Mouse (Mus musculus) forebrain, embryonic 13.5 days (tissue): ENCODE results near the gene Hmgcll1. TPM values are rescaled to one million over a fixed set of nuclear protein-coding genes. Genes with fewer than 3 reads are reported as not detected.

Experiments used
- ATAC-seq: fragments of 200-750 bp; cut with Nextera tagmentation; 2 replicates; pipeline ENCODE4 v1.8.0; 2017
- H3K27ac ChIP-seq: fragments of 300-500 bp; sonication (generic); 2 replicates; pipeline ENCODE4 v1.5.1; 2015; ENCODE audit warnings: inconsistent platforms, mild to moderate bottlenecking, moderate library complexity
- H3K27me3 ChIP-seq: fragments of 300-500 bp; sonication (generic); 2 replicates; pipeline ENCODE4 v1.6.1; 2015; ENCODE audit warnings: mild to moderate bottlenecking, inconsistent platforms
- H3K36me3 ChIP-seq: fragments of 300-500 bp; sonication (generic); 2 replicates; pipeline ENCODE4 v1.6.1; 2015; ENCODE audit warnings: mild to moderate bottlenecking, inconsistent platforms; ENCODE audit not compliant: poor library complexity, severe bottlenecking
- H3K4me1 ChIP-seq: fragments of 300-500 bp; sonication (generic); 2 replicates; pipeline ENCODE4 v1.6.1; 2015; ENCODE audit warnings: inconsistent platforms
- H3K4me2 ChIP-seq: fragments of 300-500 bp; sonication (generic); 2 replicates; pipeline ENCODE4 v1.6.1; 2015; ENCODE audit warnings: inconsistent platforms, mild to moderate bottlenecking, moderate library complexity
- H3K4me3 ChIP-seq: fragments of 300-500 bp; sonication (generic); 2 replicates; pipeline ENCODE4 v1.5.1; 2015; ENCODE audit warnings: mild to moderate bottlenecking, inconsistent platforms
- H3K9ac ChIP-seq: fragments of 300-500 bp; sonication (generic); 2 replicates; pipeline ENCODE4 v1.6.1; 2015; ENCODE audit warnings: mild to moderate bottlenecking, inconsistent platforms
- H3K9me3 ChIP-seq: fragments of 300-500 bp; sonication (generic); replicated peaks from 2 replicates; pipeline ENCODE4 v1.6.1; 2016; ENCODE audit warnings: inconsistent platforms
- WGBS: fragments of 180-500 bp; shearing (Covaris S2); methylation state at CpG from one replicate; pipeline ENCODE4 v1.1.7; 2015; 5-methylcytosine and 5-hydroxymethylcytosine counted together
- polyA plus RNA-seq: library from polyadenylated mRNA; unstranded; fragments of >200 nt; fragmentation: Nextera tagmentation; extraction: Ambion mirVana; gene quantifications from 2 replicates; pipeline ENCODE4 v1.2.1, GENCODE M21; 2015

The Hmgcll1 gene
- polyA plus RNA-seq, 1 experiment from 2014 or later, result 11.6 TPM

DNA sequence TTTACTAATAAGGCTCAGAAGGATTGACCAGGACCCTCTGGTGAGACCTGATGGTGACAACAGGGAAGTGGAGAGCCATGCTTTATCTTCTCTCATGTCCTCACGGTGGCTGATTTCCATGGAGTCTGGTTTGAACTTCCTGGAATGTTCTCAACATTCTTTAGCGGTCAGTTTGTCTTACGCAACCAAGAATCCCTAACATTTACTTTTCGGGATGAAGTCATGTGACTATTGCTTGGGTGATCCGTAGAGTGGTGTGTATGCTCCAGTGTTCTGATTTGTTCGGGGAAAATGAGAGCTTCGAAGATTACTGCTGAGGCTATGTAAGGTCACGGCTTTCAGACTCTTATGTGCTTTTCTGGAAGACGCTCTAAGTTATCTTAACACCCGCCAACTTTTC is 1.9 kb downstream of the Hmgcll1 start:
- ATAC-seq, result no peak
- H3K36me3 ChIP-seq, result no peaks in the 10 kb centered on the region
- no peak overlapping the region for H3K27ac ChIP-seq
- H3K4me3 ChIP-seq, result no peak overlapping the region
- H3K9ac ChIP-seq, result no peak overlapping the region
- no peaks in the 10 kb centered on the region for H3K27me3 ChIP-seq
- WGBS, result 95% methylated on average over 10 of the region's 10 CpGs
- no peak overlapping the region for H3K4me2 ChIP-seq
- peaks cover 15% of the 10 kb centered on the region for H3K4me1 ChIP-seq
- H3K9me3 ChIP-seq, result no peaks in the 10 kb centered on the region

- peaks cover 5% of the 10 kb centered on the region; the same call in 1 of the 2 replicates for H3K4me1 ChIP-seq
- no peak for ATAC-seq
- H3K9ac ChIP-seq, result no peak overlapping the region
- no peaks in the 10 kb centered on the region for H3K36me3 ChIP-seq
- no peaks in the 10 kb centered on the region for H3K27me3 ChIP-seq
- no peak overlapping the region for H3K27ac ChIP-seq
- H3K9me3 ChIP-seq, result no peaks in the 10 kb centered on the region
- no peak overlapping the region for H3K4me3 ChIP-seq
- whole genome bisulfite sequencing, result 40% methylated on average over 5 of the region's 5 CpGs
- H3K4me2 ChIP-seq, result no peak overlapping the region
Observed at GRCm38 (mm10) chr9:76023551-76023973, 8.9 kb downstream of the Hmgcll1 start.

DNA sequence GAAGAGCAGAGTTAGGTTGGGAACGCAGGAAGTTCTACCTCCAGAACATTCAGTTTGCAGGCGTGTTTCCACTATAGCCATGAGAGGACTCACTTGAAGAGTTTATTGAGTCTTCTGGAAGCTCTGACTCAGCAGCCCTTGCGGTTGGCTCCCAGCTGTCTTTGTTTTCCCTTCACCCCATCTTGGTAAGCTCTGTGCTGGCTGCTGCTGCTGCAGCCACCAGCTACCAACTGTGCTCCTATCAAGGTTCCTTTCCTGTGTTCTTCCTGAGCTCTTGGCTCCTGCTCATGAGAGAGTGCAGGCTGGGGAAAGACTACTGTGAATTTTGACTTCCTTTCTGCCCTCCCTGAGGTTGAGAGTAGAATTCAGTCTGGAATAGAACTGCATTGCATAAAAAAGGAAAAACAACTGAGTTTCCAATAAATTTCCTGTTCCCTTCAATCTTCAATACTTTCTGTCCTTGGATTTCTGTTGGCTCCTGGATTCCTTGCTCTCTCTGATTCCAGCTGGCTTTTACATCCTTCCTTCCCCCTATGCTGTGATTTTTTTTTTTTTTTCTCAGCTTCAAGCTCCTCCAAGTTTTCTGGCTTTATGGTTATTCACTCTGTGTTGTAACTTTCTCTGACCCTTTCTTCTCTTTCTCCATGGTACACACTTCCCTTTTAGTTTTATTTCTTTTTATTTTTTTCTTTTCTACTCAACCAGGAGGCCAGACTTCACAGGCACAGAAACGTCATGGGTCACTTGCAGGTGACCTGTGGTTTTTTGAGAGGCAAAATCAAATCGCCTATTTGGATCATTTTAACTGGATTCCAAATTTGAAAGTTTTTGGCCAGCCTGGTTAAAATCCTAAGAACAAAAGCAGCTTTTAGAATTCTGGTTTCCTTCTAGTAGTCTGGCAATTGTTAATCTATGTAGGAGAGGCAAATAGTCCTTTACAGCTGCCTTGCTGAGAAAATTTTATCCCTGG is 9.9 kb downstream of the Hmgcll1 start:
- ATAC-seq, result no peak
- no peak overlapping the region for H3K9ac ChIP-seq
- H3K27me3 ChIP-seq, result no peaks in the 10 kb centered on the region
- H3K4me2 ChIP-seq, result no peak overlapping the region
- no peaks in the 10 kb centered on the region for H3K36me3 ChIP-seq
- H3K27ac ChIP-seq, result no peak overlapping the region
- WGBS, result 46% methylated on average over 5 of the region's 5 CpGs
- H3K9me3 ChIP-seq, result no peaks in the 10 kb centered on the region
- peaks cover 5% of the 10 kb centered on the region; the same call in 1 of the 2 replicates for H3K4me1 ChIP-seq
- H3K4me3 ChIP-seq, result no peak overlapping the region

DNA sequence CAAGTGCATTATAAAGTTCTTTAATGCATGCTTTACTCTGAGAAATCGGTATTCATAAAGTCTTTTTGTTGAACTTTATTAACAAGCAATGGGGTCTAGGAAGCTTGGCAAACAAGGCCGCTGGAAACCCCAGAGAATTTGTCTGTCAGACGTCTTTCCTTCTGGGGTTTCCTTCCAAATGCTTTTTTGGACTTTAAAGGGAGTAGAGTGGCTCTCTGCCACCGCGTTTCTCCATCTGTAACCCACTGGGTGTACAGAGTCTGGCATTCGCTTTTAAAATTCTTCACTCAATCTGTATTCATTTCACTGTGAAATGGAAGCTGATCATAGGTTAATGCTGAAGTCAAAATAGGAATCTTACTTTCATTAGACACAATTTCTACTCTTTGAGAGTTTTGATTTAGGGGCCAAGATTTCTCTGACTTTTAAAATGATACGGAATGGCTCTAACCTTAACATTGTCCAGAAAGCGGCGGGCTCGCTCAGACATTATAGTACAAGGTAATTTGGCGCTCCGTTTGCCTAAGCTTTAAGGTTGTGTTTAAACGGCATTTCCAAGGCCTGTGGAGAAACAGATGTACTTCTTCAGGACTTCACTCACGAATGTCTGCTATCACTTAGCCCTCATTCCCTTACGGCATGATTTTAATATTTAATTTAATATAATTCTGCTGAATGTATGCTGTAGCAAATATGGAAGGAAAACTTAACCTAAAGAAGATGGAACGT is 15.0 kb downstream of the Hmgcll1 start:
- Histone ChIP-seq H3K27me3 (no peaks in the 10 kb centered on the region), H3K4me1 (no peaks in the 10 kb centered on the region), H3K9me3 (no peaks in the 10 kb centered on the region), H3K36me3 (no peaks in the 10 kb centered on the region), H3K9ac (no peak overlapping the region), H3K4me3 (no peak overlapping the region), H3K27ac (no peak overlapping the region), H3K4me2 (no peak overlapping the region)
- no peak for ATAC-seq
- 89% methylated on average over 16 of the region's 16 CpGs for WGBS

DNA sequence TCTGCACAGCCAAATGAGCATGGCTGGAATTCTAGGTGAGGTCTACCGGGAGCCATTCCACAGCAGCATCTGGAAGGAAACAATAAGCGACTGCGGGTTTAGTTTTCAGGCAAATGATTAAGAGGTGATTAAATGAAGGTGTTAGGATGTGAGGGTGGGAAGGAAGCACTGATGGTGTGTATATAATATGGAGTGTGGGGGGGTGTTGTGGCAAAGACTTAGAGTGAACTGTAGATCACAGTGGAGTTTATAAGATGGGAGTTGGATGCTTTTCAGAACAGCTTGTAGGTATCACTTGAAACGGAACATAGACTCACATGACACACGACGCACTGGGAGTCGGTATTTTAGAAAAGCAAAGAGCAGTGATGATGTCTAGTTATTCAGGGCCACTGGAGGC is 20.4 kb downstream of the Hmgcll1 start:
- H3K27me3 ChIP-seq, result no peaks in the 10 kb centered on the region
- 53% methylated on average over 7 of the region's 7 CpGs for WGBS
- H3K4me1 ChIP-seq, result peaks cover 10% of the 10 kb centered on the region
- no peak overlapping the region for H3K4me3 ChIP-seq
- no peak for ATAC-seq
- no peak overlapping the region for H3K27ac ChIP-seq
- H3K36me3 ChIP-seq, result no peaks in the 10 kb centered on the region
- no peaks in the 10 kb centered on the region for H3K9me3 ChIP-seq
- H3K9ac ChIP-seq, result no peak overlapping the region
- no peak overlapping the region for H3K4me2 ChIP-seq

DNA sequence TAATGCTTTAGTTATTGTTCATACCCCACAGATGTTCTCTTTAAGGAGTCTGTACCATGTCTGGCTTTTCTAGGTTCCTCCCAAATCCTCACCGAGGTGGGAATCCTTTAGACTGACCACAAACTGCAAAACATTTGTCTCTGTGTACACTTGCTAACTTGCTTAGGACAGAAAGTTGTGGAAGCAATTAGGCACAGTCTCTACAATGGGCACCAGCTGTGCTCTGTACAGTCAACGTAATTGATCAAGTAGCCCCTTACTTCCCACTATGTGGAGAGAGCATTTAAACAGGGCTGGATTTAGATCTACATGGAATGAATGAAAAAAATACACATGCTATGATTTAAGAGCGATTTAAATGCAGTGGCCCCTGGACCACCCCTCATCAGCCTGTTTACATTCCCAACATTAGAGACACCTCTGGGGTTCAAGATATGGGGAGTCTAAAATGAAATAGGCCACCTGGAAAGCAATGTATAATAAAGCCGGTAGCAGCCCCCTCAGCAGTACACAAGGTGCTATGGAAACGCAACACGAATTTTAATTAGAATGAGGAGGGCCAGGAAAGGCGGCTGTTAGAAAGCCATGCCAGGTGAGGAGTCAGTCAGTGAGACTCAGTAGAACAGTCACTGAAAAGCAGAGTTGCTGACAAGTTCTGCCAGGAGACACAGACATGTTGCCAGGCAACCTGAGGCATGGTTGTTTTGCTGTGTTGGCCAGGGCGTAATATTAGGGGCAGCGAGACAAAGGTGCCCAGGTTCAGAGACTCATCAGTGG is 23.9 kb downstream of the Hmgcll1 start:
- peak; percentile 50 for ATAC-seq
- Histone ChIP-seq H3K4me3 (no peak overlapping the region), H3K4me2 (no peak overlapping the region), H3K9me3 (no peaks in the 10 kb centered on the region), H3K27ac (no peak overlapping the region), H3K27me3 (no peaks in the 10 kb centered on the region), H3K9ac (no peak overlapping the region), H3K36me3 (no peaks in the 10 kb centered on the region), H3K4me1 (peaks cover 18% of the 10 kb centered on the region)
- WGBS, result 44% methylated on average over 9 of the region's 9 CpGs

DNA sequence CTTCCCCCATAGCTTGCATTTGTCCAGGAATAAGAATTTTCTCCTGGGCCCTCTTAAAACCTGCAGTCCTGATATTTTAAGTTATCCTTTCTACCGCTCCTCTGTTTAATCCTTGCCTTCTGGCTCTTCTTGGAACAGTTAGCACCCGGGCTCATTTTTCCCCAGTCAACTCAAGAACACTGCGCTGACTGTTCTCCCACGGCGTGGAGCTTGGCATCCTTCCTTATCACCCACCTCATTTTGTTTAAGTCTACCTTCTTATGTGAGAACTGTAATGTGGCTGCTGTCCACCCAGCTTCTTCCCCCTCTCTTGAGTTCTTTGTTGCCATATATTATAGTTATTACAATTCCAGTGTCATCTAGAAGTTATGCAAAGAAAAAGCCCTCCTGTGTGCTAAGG is 25.1 kb downstream of the Hmgcll1 start:
- H3K9me3 ChIP-seq, result no peaks in the 10 kb centered on the region
- H3K27ac ChIP-seq, result no peak overlapping the region
- H3K4me3 ChIP-seq, result no peak overlapping the region
- H3K27me3 ChIP-seq, result no peaks in the 10 kb centered on the region
- peaks cover 18% of the 10 kb centered on the region for H3K4me1 ChIP-seq
- no peak for ATAC-seq
- H3K36me3 ChIP-seq, result no peaks in the 10 kb centered on the region
- no peak overlapping the region for H3K4me2 ChIP-seq
- H3K9ac ChIP-seq, result no peak overlapping the region
- WGBS, result 90% methylated on average over 5 of the region's 5 CpGs

- no peaks in the 10 kb centered on the region for H3K36me3 ChIP-seq
- no peaks in the 10 kb centered on the region for H3K27me3 ChIP-seq
- no peak overlapping the region for H3K9ac ChIP-seq
- no peak overlapping the region for H3K4me2 ChIP-seq
- WGBS, result 36% methylated on average over 5 of the region's 5 CpGs
- H3K27ac ChIP-seq, result no peak overlapping the region
- ATAC-seq, result peak; percentile 55
- no peak overlapping the region for H3K4me3 ChIP-seq
- peaks cover 14% of the 10 kb centered on the region for H3K4me1 ChIP-seq
- no peaks in the 10 kb centered on the region for H3K9me3 ChIP-seq
Observed at GRCm38 (mm10) chr9:76043341-76043740, 28.7 kb downstream of the Hmgcll1 start.

DNA sequence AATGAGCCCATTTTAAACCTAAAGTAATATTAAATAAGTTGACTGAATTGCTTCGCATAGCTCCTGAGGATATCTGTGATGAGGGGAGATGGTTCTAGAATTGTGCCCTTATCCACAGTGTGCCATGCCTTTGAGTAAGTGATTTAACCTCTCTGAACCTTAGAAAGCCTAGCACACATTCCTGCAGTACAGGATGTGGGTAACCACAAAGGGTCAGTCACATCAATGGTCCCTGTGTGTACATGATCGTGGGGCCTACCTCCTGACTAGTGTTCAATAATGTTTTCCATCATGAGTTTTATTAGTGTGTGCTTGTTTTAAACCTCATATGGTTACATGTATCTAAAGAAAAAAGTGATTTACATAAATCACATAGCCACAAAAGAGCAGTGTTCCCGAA is 46.3 kb downstream of the Hmgcll1 start:
- no peak overlapping the region for H3K27ac ChIP-seq
- no peak; the same call in 1 of the 2 replicates for ATAC-seq
- H3K4me2 ChIP-seq, result no peak overlapping the region
- no peak overlapping the region for H3K9ac ChIP-seq
- H3K9me3 ChIP-seq, result no peaks in the 10 kb centered on the region
- H3K36me3 ChIP-seq, result no peaks in the 10 kb centered on the region
- H3K4me3 ChIP-seq, result no peak overlapping the region
- no peaks in the 10 kb centered on the region for H3K4me1 ChIP-seq
- no peaks in the 10 kb centered on the region for H3K27me3 ChIP-seq
- 86% methylated on average over 3 of the region's 3 CpGs for WGBS

GRCm38 (mm10) chr9:76061492-76061891 is 46.8 kb downstream of the Hmgcll1 start:
- Histone ChIP-seq H3K9me3 (no peaks in the 10 kb centered on the region), H3K27me3 (no peaks in the 10 kb centered on the region), H3K4me1 (no peaks in the 10 kb centered on the region), H3K9ac (no peak overlapping the region), H3K36me3 (no peaks in the 10 kb centered on the region), H3K4me3 (no peak overlapping the region), H3K27ac (no peak overlapping the region), H3K4me2 (no peak overlapping the region)
- ATAC-seq, result no peak
- 86% methylated on average over 4 of the region's 4 CpGs for WGBS

DNA sequence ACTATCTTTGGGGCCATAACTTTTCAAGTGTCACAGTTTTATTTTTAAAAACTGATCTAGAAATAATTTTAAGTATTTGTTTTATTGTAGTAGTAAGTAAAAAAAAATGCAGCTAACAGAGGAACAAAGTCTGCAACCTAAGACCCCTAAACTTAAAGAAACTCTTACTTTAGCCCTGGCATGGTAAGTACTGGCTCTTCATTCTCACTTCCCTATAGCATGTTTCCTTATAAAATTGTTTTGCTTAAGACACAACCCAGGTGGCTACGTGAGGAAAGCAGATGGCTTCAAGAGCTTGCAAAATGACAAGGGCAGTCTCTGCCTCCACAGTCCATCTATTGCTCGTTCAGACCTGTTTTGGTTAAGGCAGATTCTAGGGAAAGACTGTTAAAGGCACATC is 49.5 kb downstream of the Hmgcll1 start:
- Histone ChIP-seq H3K36me3 (no peaks in the 10 kb centered on the region), H3K9me3 (no peaks in the 10 kb centered on the region), H3K4me1 (no peaks in the 10 kb centered on the region), H3K4me2 (no peak overlapping the region), H3K27me3 (no peaks in the 10 kb centered on the region), H3K9ac (no peak overlapping the region), H3K27ac (no peak overlapping the region), H3K4me3 (no peak overlapping the region)
- WGBS, result 79% methylated on average over 2 of the region's 2 CpGs
- ATAC-seq, result no peak

GRCm38 (mm10) chr9:76091561-76091960 is 76.9 kb downstream of the Hmgcll1 start:
- no peaks in the 10 kb centered on the region for H3K27me3 ChIP-seq
- H3K4me2 ChIP-seq, result no peak overlapping the region
- H3K9me3 ChIP-seq, result no peaks in the 10 kb centered on the region
- no peak overlapping the region for H3K4me3 ChIP-seq
- no peaks in the 10 kb centered on the region for H3K36me3 ChIP-seq
- no peak for ATAC-seq
- no peaks in the 10 kb centered on the region for H3K4me1 ChIP-seq
- H3K27ac ChIP-seq, result no peak overlapping the region
- WGBS, result 83% methylated on average over 2 of the region's 2 CpGs
- H3K9ac ChIP-seq, result no peak overlapping the region
